Mouse (Mus musculus) heart, embryonic 14.5 days (tissue): Measurements from ENCODE around the gene Cep112. TPM values are rescaled to one million over a fixed set of nuclear protein-coding genes. Genes with fewer than 3 reads are reported as not detected.

ENCODE experiments used
- ATAC-seq: fragments of 200-750 bp; cut with Nextera tagmentation; 2 replicates; pipeline ENCODE4 v1.8.0; 2017; ENCODE audit warnings: low read depth, moderate TSS enrichment; ENCODE audit not compliant: insufficient number of reproducible peaks, insufficient read depth, low FRiP score
- H3K27ac ChIP-seq, 2 experiments: fragments of 200-500 bp in 1 of 2; fragments of 300-500 bp in 1 of 2; sonication (generic) in 1 of 2; replicated peaks in 1 of 2; 2 replicates each; pipeline ENCODE4 v1.5.1; 2012 to 2014; ENCODE audit warnings: low read depth in 2 of 2, low read length in 2 of 2, control low read depth in 1 of 2, mild to moderate bottlenecking in 1 of 2, mixed read lengths in 1 of 2; ENCODE audit not compliant: control insufficient read depth in 1 of 2, insufficient read depth in 1 of 2
- H3K27me3 ChIP-seq: fragments of 300-500 bp; sonication (generic); 2 replicates; pipeline ENCODE4 v1.6.1; 2014; ENCODE audit warnings: mild to moderate bottlenecking, low read length, control low read depth; ENCODE audit not compliant: control insufficient read depth, insufficient read depth
- H3K36me3 ChIP-seq: fragments of 300-500 bp; sonication (generic); 2 replicates; pipeline ENCODE4 v1.6.1; 2014; ENCODE audit warnings: mild to moderate bottlenecking, control low read depth, low read length, mixed read lengths; ENCODE audit not compliant: control insufficient read depth, insufficient read depth
- H3K4me1 ChIP-seq, 2 experiments: fragments of 200-500 bp in 1 of 2; fragments of 300-500 bp in 1 of 2; sonication (generic) in 1 of 2; 2 replicates each; pipeline ENCODE4 v1.6.1; 2012 to 2014; ENCODE audit warnings: low read length in 2 of 2, control low read depth in 1 of 2, mixed read lengths in 1 of 2; ENCODE audit not compliant: control insufficient read depth in 2 of 2, insufficient read depth in 2 of 2
- H3K4me2 ChIP-seq: fragments of 300-500 bp; sonication (generic); 2 replicates; pipeline ENCODE4 v1.6.1; 2014; ENCODE audit warnings: mild to moderate bottlenecking, low read length
- H3K4me3 ChIP-seq, 2 experiments: fragments of 200-500 bp in 1 of 2; fragments of 300-500 bp in 1 of 2; sonication (generic) in 1 of 2; 2 replicates each; pipeline ENCODE4 v1.5.1; 2012 to 2014; ENCODE audit warnings: low read length in 2 of 2, mild to moderate bottlenecking in 2 of 2, control low read depth in 1 of 2, low read depth in 1 of 2, moderate library complexity in 1 of 2; ENCODE audit not compliant: control insufficient read depth in 1 of 2, insufficient read depth in 1 of 2
- H3K9ac ChIP-seq: fragments of 300-500 bp; sonication (generic); 2 replicates; pipeline ENCODE4 v1.6.1; 2014; ENCODE audit warnings: mild to moderate bottlenecking, low read length
- H3K9me3 ChIP-seq: fragments of 300-500 bp; sonication (generic); 2 replicates; pipeline ENCODE4 v1.6.1; 2016; ENCODE audit warnings: low read length, control low read depth; ENCODE audit not compliant: control insufficient read depth
- WGBS: fragments of 180-500 bp; shearing (Covaris S2); extraction: QIAGEN DNeasy Blood & Tissue Kit; methylation state at CpG from one replicate; pipeline ENCODE4 v1.1.7; 2014; 5-methylcytosine and 5-hydroxymethylcytosine counted together
- polyA plus RNA-seq: library from polyadenylated mRNA; unstranded; fragments of >200 nt; fragmentation: Nextera tagmentation; extraction: Ambion mirVana; gene quantifications from 2 replicates; pipeline ENCODE4 v1.2.1, GENCODE M21; 2014

The Cep112 gene
- polyA plus RNA-seq, 1 experiment from 2014 or later = 9.2 TPM

DNA sequence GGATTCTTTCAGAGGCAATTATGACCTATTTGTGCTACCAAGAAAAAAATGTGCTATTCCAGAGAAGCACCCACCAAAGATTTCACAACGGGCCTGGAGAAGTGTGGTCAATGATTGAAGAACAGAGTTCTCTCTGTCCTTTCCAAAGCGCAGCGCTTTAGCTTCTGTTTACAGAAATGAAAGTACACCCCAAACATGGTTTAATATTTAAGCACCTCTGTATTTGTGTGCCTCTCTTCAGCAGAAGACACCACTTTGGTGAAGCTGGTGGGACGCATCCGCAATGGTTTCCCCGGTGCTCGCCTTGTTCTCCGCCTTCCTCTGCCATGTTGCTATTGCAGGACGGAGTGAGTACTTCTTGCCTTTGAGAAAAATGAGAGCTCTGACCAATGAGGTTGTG, 29.9 kb upstream of the Cep112 start:
- no peaks in the 10 kb centered on the region for H3K36me3 ChIP-seq
- no peaks in the 10 kb centered on the region for H3K27me3 ChIP-seq
- H3K27ac ChIP-seq = no peak overlapping the region
- H3K4me2 ChIP-seq = no peak overlapping the region
- H3K9me3 ChIP-seq = no peaks in the 10 kb centered on the region
- ATAC-seq = no peak
- H3K4me1 ChIP-seq = no peaks in the 10 kb centered on the region
- H3K9ac ChIP-seq = no peak overlapping the region
- WGBS = 87% methylated on average over 9 of the region's 9 CpGs
- no peak overlapping the region for H3K4me3 ChIP-seq

DNA sequence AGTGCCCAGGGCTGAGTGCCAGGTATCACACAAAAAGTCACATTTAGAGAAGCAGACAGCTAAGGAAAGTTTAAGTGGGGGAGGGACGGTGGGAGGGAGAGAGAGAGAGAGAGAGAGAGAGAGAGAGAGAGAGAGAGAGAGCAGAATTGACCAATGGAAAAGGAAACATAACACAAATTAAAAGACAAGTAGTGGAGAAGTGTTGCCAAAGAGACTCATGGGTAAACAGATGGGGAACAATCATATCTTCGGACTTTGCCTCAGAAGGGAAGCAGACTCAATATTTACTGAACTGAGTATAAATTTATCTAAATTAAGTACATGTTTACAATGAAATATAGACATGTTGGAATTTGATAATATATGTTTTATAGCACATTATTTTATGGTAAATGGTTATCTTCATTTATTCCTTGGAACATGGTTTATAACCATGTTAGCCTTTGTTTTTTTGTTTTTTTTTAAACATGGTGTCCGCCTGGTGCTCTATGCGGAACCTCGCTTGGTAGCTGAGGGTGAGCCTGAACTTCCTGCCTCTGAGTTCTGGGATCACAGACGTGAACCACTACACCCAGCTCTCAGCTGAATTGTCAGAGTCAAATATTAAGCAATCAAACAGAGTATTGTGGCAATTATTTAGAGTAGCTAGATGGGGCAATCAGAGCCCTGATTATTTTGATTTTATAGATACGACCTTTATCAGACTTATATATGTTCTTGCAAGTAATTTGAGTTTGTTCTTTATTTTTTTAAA, 28.7 kb upstream of the Cep112 start:
- WGBS = 81% methylated on average over 7 of the region's 7 CpGs
- Histone ChIP-seq H3K9ac (no peak overlapping the region), H3K9me3 (no peaks in the 10 kb centered on the region), H3K4me3 (no peak overlapping the region), H3K27ac (no peak overlapping the region), H3K36me3 (no peaks in the 10 kb centered on the region), H3K4me2 (no peak overlapping the region), H3K4me1 (no peaks in the 10 kb centered on the region), H3K27me3 (no peaks in the 10 kb centered on the region)
- no peak for ATAC-seq

DNA sequence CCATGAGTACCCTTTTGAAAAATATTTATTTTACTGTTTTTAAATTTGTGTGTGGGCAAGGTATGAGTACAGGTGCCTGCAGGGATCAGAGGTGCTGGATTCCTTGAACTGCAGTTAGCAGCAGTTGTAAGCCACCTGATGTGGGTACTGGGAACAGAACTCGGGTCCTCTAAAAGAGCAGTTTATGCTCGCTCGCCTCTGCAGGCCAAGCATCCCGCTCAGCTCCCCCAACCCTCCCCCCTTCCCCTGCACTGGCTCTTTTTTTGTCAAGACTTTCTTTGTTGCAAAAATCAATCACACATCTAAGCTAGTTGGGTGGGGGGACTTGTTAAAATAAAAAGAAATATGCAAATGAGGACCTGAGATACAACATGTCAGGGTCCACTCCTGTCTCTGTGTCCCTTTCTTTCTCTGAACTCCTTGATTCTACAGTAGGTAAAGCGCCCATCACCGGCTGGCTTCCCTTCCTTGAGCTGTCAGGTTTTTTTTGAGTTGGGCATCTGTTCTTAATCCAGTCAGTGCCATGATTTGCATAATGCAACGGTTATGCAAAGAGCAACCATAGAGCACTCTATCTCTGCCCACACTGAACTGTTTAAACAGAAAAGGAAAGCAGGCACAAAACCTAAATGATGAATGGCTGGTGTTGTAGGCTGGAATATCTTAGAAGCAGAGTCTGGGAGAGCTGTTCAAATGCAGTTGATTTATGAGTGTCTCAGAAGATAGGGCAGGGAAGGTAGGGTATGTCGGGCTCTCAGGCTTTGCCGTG, 14.9 kb upstream of the Cep112 start:
- no peak overlapping the region for H3K4me2 ChIP-seq
- no peak for ATAC-seq
- 75% methylated on average over 7 of the region's 9 CpGs for WGBS
- H3K27ac ChIP-seq = no peak overlapping the region
- no peaks in the 10 kb centered on the region for H3K9me3 ChIP-seq
- H3K4me3 ChIP-seq = no peak overlapping the region
- H3K9ac ChIP-seq = no peak overlapping the region
- H3K27me3 ChIP-seq = no peaks in the 10 kb centered on the region
- no peaks in the 10 kb centered on the region for H3K36me3 ChIP-seq
- no peaks in the 10 kb centered on the region for H3K4me1 ChIP-seq

GRCm38 (mm10) chr11:108416360-108416759, 8.6 kb upstream of the Cep112 start:
- no peak for ATAC-seq
- no peak overlapping the region for H3K4me3 ChIP-seq
- H3K9ac ChIP-seq = no peak overlapping the region
- no peaks in the 10 kb centered on the region for H3K9me3 ChIP-seq
- H3K27ac ChIP-seq = no peak overlapping the region
- H3K4me2 ChIP-seq = no peak overlapping the region
- H3K27me3 ChIP-seq = no peaks in the 10 kb centered on the region
- no peaks in the 10 kb centered on the region for H3K4me1 ChIP-seq
- 88% methylated on average over 1 of the region's 1 CpGs for WGBS
- H3K36me3 ChIP-seq = no peaks in the 10 kb centered on the region

DNA sequence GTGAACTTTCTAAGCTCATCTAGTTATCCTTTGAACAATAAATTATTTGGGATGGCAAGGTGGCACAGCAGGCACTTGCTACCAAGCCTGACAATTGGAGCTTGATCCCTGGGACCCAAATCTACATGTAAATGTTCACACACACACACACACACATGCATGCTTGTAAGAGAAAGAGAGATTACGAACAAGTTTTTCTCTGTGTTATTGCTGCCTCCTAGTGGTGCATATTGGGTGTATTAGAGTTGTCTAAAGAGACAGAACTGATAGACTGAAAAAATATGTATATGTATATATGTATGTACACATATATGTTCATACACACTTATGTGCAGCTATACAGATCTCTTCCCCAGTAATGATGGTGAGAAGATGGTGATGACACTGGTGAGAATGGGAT, 6.5 kb upstream of the Cep112 start:
- no peaks in the 10 kb centered on the region for H3K36me3 ChIP-seq
- 58% methylated on average over 1 of the region's 1 CpGs for WGBS
- H3K4me3 ChIP-seq = no peak overlapping the region
- ATAC-seq = no peak
- no peaks in the 10 kb centered on the region for H3K9me3 ChIP-seq
- H3K9ac ChIP-seq = no peak overlapping the region
- no peaks in the 10 kb centered on the region for H3K4me1 ChIP-seq
- H3K27me3 ChIP-seq = no peaks in the 10 kb centered on the region
- no peak overlapping the region for H3K4me2 ChIP-seq
- no peak overlapping the region for H3K27ac ChIP-seq

DNA sequence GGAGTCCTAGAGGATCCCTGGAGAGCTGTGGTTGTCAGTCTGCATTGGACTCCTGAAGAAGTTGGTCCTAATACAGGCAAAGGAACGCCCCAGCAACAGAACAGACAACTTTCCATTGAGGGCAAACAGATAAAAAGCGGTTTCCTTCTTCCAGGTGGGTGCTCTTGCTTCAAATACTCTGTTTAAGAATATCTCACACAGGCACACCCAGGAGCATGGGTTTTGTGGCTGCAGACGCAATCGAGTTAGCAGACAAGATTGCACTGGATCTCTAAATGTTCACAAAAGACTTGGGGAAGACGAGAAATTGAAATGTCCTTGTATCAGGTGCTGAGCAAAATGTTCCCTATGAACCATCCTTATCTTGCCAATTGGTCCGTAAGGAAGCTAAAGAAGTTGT, 5.8 kb upstream of the Cep112 start:
- no peak overlapping the region for H3K27ac ChIP-seq
- H3K9ac ChIP-seq = no peak overlapping the region
- H3K4me1 ChIP-seq = no peaks in the 10 kb centered on the region
- H3K36me3 ChIP-seq = no peaks in the 10 kb centered on the region
- no peaks in the 10 kb centered on the region for H3K27me3 ChIP-seq
- H3K4me3 ChIP-seq = no peak overlapping the region
- no peak for ATAC-seq
- H3K4me2 ChIP-seq = no peak overlapping the region
- H3K9me3 ChIP-seq = no peaks in the 10 kb centered on the region
- WGBS = 71% methylated on average over 6 of the region's 6 CpGs

DNA sequence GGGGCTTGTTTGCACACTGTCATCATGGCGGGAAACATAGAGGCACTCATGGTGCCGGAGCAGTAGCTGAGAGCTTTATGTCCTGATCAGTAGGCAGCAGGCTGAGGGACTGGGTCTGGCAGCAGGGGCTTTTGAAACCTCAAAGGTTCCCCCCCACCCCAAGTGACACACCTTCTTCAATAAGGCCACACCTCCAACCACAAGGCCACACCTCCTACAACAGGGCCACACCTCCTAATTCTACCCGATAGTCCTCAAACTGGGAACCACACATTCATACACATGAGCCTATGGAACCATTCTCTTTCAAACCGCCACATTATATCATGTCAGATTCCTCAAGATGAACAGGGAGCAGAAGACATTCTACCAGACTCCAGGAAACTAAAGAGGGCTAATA, 4.2 kb upstream of the Cep112 start:
- ATAC-seq = no peak
- WGBS = 79% methylated on average over 4 of the region's 4 CpGs
- no peaks in the 10 kb centered on the region for H3K27me3 ChIP-seq
- no peak overlapping the region for H3K4me3 ChIP-seq
- peaks cover 1 to 2% of the 10 kb centered on the region in 2 experiments; a peak in 1 of 4 replicates for H3K4me1 ChIP-seq
- no peaks in the 10 kb centered on the region for H3K9me3 ChIP-seq
- no peaks in the 10 kb centered on the region for H3K36me3 ChIP-seq
- H3K27ac ChIP-seq = no peak overlapping the region
- no peak overlapping the region for H3K9ac ChIP-seq
- H3K4me2 ChIP-seq = no peak overlapping the region
